Mouse (Mus musculus) adrenal gland, postnatal 14 days (tissue): ENCODE results near the gene Tmed1. TPM values are rescaled to one million over a fixed set of nuclear protein-coding genes. Genes with fewer than 3 reads are reported as not detected.
"Not testable (repeated sequence)": the region's sequence is repeated elsewhere in the genome, so short reads cannot be mapped to it uniquely, and the experiment has no call there.

Experiments used
- DNase-seq: peaks from one replicate; pipeline ENCODE4 v3.0.0; 2021; ENCODE audit warnings: mixed read lengths
- total RNA-seq: library from RNA; stranded (reverse); gene quantifications from 2 replicates; pipeline ENCODE4 v1.2.3, GENCODE M21; 2021

Gene Tmed1
- total RNA-seq, 1 experiment from 2014 or later = 26.3 TPM

GRCm38 (mm10) chr9:21525937-21526633, 16.0 kb upstream of the Tmed1 start, which contains the start of gene AB124611:
Gene AB124611, plus strand, starts transcription at chr9:21526176.
- peak; percentile 38 for DNase-seq

- no peak for DNase-seq
These were observed 15.3 kb upstream of the Tmed1 start for GRCm38 (mm10) chr9:21525142-21525936.

- not testable (repeated sequence) for DNase-seq
These were observed 8.6 kb upstream of the Tmed1 start for GRCm38 (mm10) chr9:21518690-21519089.

GRCm38 (mm10) chr9:21517947-21518495, 8.0 kb upstream of the Tmed1 start:
- no peak for DNase-seq

- no peak for DNase-seq
These were observed 3.4 kb upstream of the Tmed1 start for GRCm38 (mm10) chr9:21513466-21513865.

- DNase-seq = no peak
These were observed 1.0 kb upstream of the Tmed1 start for GRCm38 (mm10) chr9:21511052-21511451.

- DNase-seq = no peak
These were observed 600 bp upstream of the Tmed1 start for GRCm38 (mm10) chr9:21510689-21511015.

- no peak for DNase-seq
These were observed 1.1 kb downstream of the Tmed1 start for GRCm38 (mm10) chr9:21508871-21509404.

GRCm38 (mm10) chr9:21507753-21508430, 2.2 kb downstream of the Tmed1 start:
- no peak for DNase-seq

- DNase-seq = no peak
These were observed 4.3 kb downstream of the Tmed1 start for GRCm38 (mm10) chr9:21505767-21506166.

- DNase-seq = no peak
These were observed 6.7 kb downstream of the Tmed1 start for GRCm38 (mm10) chr9:21503352-21503751.

- DNase-seq = no peak
These were observed 11.7 kb downstream of the Tmed1 start for GRCm38 (mm10) chr9:21498284-21498902.

GRCm38 (mm10) chr9:21497664-21498063, 12.4 kb downstream of the Tmed1 start:
- no peak for DNase-seq

- no peak for DNase-seq
These were observed 13.0 kb downstream of the Tmed1 start for GRCm38 (mm10) chr9:21497050-21497542.

- DNase-seq = peak; percentile 64
These were observed 13.6 kb downstream of the Tmed1 start for GRCm38 (mm10) chr9:21496308-21497049.

- peak; percentile 45 for DNase-seq
These were observed 15.3 kb downstream of the Tmed1 start for GRCm38 (mm10) chr9:21494726-21495125.

GRCm38 (mm10) chr9:21493907-21494306, 16.1 kb downstream of the Tmed1 start:
- DNase-seq = no peak

- no peak for DNase-seq
These were observed 19.4 kb downstream of the Tmed1 start for GRCm38 (mm10) chr9:21490696-21491095.

- not testable (repeated sequence) for DNase-seq
These were observed 21.8 kb downstream of the Tmed1 start for GRCm38 (mm10) chr9:21488246-21488645.

- no peak for DNase-seq
These were observed 26.0 kb downstream of the Tmed1 start for GRCm38 (mm10) chr9:21484065-21484464.

GRCm38 (mm10) chr9:21477707-21478106, 32.3 kb downstream of the Tmed1 start:
- no peak for DNase-seq
